Mouse (Mus musculus) bone marrow, adult 2 months (tissue): ENCODE measurements at regions not wholly inside any gene's neighbourhood (a gene's known extent, or its start where the extent isn't known, plus 50 kb on each side); places are given as distances from the start of the nearest gene placed in this dataset.

Experiments
- CTCF ChIP-seq: fragments of 200-500 bp; IDR thresholded peaks from 2 replicates; pipeline ENCODE4 v1.5.1; 2011; ENCODE audit warnings: low read length, control low read depth; ENCODE audit not compliant: control insufficient read depth, insufficient read depth
- POLR2A ChIP-seq: fragments of 200-500 bp; IDR thresholded peaks from 2 replicates; pipeline ENCODE4 v1.6.1; 2011; ENCODE audit warnings: low read depth, mild to moderate bottlenecking, control low read depth, low read length, borderline replicate concordance; ENCODE audit not compliant: control insufficient read depth

- no peak for TF ChIP-seq POLR2A
- no peak for TF ChIP-seq CTCF
Observed at GRCm38 (mm10) chr10:57001723-57002110, 484.5 kb upstream of the Hsf2 start.
